Mouse (Mus musculus) erythroblast, embryonic 14.5 days (primary cell): ENCODE measurements around the gene Hfe. TPM values are rescaled to one million over a fixed set of nuclear protein-coding genes. Genes with fewer than 3 reads are reported as not detected.
"Not testable (repeated sequence)": the region's sequence is repeated elsewhere in the genome, so short reads cannot be mapped to it uniquely, and the experiment has no call there.

ENCODE experiments used
- H3K27me3 ChIP-seq: 2 replicates; pipeline ENCODE4 v1.6.1; 2012; ENCODE audit warnings: inconsistent platforms; ENCODE audit not compliant: control insufficient read depth
- H3K36me3 ChIP-seq: 2 replicates; pipeline ENCODE4 v1.6.1; 2012; ENCODE audit warnings: mild to moderate bottlenecking, inconsistent platforms; ENCODE audit not compliant: control insufficient read depth
- H3K4me1 ChIP-seq: 2 replicates; pipeline ENCODE4 v1.6.1; 2012; ENCODE audit warnings: inconsistent platforms; ENCODE audit not compliant: control insufficient read depth
- H3K4me3 ChIP-seq: replicated peaks from 2 replicates; pipeline ENCODE3; 2012; ENCODE audit warnings: moderate library complexity, mild to moderate bottlenecking, inconsistent platforms
- H3K9me3 ChIP-seq: 2 replicates; pipeline ENCODE4 v1.6.1; 2012; ENCODE audit warnings: low read length, inconsistent platforms, mixed read lengths; ENCODE audit not compliant: control insufficient read depth
- GATA1 ChIP-seq: IDR thresholded peaks from 2 replicates; pipeline ENCODE4 v1.6.1; 2012; ENCODE audit warnings: low read length, inconsistent platforms, mixed read lengths
- TAL1 ChIP-seq: IDR thresholded peaks from 3 replicates; pipeline ENCODE4 v1.6.1; 2012; ENCODE audit warnings: low read length, inconsistent platforms, mixed read lengths
- polyA plus RNA-seq: library from polyadenylated mRNA; stranded (reverse); fragments of >175 nt; gene quantifications from 2 replicates; pipeline ENCODE4 v1.2.3, GENCODE M21; 2012

Hfe gene
- polyA plus RNA-seq, 1 experiment: 0.15 TPM

- no peak for TF ChIP-seq GATA1
- TF ChIP-seq TAL1: no peak
- Histone ChIP-seq H3K9me3 (no peaks in the 10 kb centered on the region), H3K4me3 (peak overlapping the region; percentile 71), H3K27me3 (no peaks in the 10 kb centered on the region), H3K36me3 (peaks cover 1% of the 10 kb centered on the region), H3K4me1 (peaks cover 38% of the 10 kb centered on the region)
Observed at GRCm38 (mm10) chr13:23738041-23738440, 27.4 kb upstream of the Hfe start.

DNA sequence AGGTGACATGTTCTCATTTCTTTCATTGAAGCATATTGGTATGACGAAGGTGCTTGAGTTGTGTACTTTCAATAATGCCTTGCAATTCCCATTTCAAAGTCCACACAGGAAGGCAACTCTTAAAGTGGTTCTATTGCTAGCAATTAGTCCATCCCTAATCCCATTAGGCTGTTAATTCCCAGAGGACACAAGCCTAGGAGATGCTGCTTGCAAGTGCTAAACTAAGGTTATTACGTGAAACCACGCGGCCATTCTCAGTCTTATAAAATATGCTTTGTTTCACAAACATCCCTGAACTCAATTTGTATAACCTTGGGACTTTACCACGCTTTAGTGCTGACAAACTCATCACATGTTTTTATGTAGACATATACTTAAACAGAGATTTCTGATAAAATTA is 26.4 kb upstream of the Hfe start:
- Histone ChIP-seq H3K4me1 (peaks cover 31% of the 10 kb centered on the region), H3K36me3 (no peaks in the 10 kb centered on the region; the same call in 1 of the 2 replicates), H3K9me3 (no peaks in the 10 kb centered on the region), H3K27me3 (no peaks in the 10 kb centered on the region), H3K4me3 (no peak overlapping the region)
- TF ChIP-seq TAL1: no peak
- no peak for TF ChIP-seq GATA1

DNA sequence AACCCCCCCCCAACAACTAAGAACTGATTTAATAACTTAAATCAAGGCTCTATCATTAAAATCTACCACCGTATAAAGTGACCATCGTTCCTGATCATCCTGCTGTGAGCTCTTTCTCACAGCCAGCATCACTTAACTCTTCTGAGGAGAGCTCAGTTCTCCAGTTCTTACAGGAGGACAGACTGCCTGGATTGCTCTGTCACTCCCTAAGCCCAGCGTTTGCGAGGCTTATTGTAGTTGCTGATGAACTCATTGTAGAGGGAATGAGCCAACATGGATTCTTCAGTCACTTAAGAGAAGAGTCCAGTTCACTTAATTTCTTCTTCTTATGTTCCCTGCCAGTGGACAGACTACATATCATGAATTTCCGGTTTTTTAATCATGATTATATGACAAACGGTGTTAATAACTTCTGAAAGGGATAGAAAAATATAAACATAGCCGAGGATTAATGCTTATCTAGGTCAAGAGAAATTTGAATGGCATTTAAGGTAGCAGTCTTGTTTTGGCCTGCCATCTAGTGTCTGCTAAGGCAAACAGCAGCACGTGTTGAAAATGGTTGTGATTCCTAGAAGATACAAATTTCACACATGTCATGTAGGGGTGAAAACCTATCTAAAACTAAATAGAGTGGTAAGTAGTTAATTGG is 21.6 kb upstream of the Hfe start:
- Histone ChIP-seq H3K27me3 (no peaks in the 10 kb centered on the region), H3K4me3 (no peak overlapping the region), H3K4me1 (peaks cover 7% of the 10 kb centered on the region), H3K9me3 (no peaks in the 10 kb centered on the region), H3K36me3 (no peaks in the 10 kb centered on the region)
- TF ChIP-seq GATA1 (no peak), TAL1 (no peak)

DNA sequence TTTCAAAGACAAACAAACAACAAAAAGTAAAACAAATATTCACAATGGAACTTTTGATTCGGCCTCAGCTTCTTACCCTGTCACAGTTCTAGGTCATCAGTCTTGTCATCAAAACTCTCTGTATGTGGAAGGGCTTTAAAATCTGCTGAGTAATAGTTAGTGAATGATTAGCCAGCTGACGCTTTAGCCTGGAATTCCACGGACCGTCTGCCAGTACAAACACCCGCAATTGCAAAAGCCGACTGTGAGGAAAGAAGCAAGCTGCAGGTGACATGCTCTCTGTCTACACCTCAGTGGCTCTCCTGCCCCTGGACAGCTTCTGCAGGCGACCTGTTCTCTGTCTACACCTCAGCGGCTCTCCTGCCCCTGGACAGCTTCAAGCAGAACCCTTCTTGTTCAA is 19.8 kb upstream of the Hfe start:
- Histone ChIP-seq H3K4me1 (peaks cover 3% of the 10 kb centered on the region; the same call in 1 of the 2 replicates), H3K9me3 (no peaks in the 10 kb centered on the region), H3K27me3 (no peaks in the 10 kb centered on the region), H3K36me3 (no peaks in the 10 kb centered on the region), H3K4me3 (no peak overlapping the region)
- no peak for TF ChIP-seq TAL1
- TF ChIP-seq GATA1: no peak

- H3K9me3 ChIP-seq: no peaks in the 10 kb centered on the region
- no peaks in the 10 kb centered on the region for H3K27me3 ChIP-seq
- H3K4me1 ChIP-seq: peaks cover 4% of the 10 kb centered on the region; the same call in 1 of the 2 replicates
- H3K36me3 ChIP-seq: no peaks in the 10 kb centered on the region
- TF ChIP-seq TAL1 (no peak), GATA1 (no peak)
- H3K4me3 ChIP-seq: no peak overlapping the region
Observed at GRCm38 (mm10) chr13:23729706-23730105, 19.1 kb upstream of the Hfe start.

DNA sequence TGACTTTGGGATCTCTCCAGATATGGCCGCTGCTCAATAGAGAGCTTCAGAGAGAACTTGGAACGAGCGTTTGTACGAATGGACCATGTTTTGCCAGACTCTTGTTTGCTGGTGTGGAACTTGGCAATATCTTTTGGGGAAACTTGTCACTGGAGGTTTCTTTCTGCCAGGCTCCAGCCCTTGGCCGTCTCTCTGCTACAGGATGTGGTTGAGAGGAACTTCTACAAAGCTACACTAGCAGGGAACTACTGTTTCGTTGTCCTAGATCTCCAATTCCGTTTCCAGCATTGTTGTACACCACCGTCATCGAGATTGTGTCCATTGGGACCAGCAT is 18.5 kb upstream of the Hfe start:
- Histone ChIP-seq H3K4me1 (peaks cover 10% of the 10 kb centered on the region), H3K9me3 (no peaks in the 10 kb centered on the region), H3K36me3 (no peaks in the 10 kb centered on the region), H3K4me3 (no peak overlapping the region), H3K27me3 (no peaks in the 10 kb centered on the region)
- TF ChIP-seq GATA1: no peak
- no peak for TF ChIP-seq TAL1

GRCm38 (mm10) chr13:23728472-23729191 is 18.0 kb upstream of the Hfe start:
- Histone ChIP-seq H3K36me3 (no peaks in the 10 kb centered on the region), H3K9me3 (no peaks in the 10 kb centered on the region), H3K4me3 (no peak overlapping the region), H3K27me3 (no peaks in the 10 kb centered on the region), H3K4me1 (peaks cover 15% of the 10 kb centered on the region)
- TF ChIP-seq GATA1: no peak
- no peak for TF ChIP-seq TAL1

GRCm38 (mm10) chr13:23725213-23725612 is 14.6 kb upstream of the Hfe start:
- Histone ChIP-seq H3K4me3 (no peak overlapping the region), H3K9me3 (no peaks in the 10 kb centered on the region), H3K36me3 (no peaks in the 10 kb centered on the region), H3K27me3 (no peaks in the 10 kb centered on the region), H3K4me1 (peaks cover 22% of the 10 kb centered on the region)
- TF ChIP-seq TAL1 (no peak), GATA1 (no peak)

DNA sequence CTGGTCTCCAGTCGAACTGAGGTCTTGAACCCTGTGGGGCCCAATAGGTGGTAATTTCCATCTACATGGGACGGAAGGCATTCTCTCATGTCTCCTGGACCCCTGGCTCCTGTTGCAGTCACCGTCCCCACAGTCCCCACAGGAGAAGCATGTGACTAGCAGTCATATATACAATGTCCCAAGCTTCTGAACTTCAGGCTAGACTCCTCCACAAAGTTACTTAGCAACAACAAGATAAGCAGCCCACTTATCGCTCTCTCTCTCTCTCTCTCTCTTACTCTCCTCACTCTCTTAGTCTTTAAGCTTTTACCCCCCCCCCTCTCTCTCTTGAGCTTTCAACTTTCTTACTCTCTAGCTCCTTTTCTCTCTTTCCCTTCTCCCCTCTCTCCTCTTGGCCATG is 13.6 kb upstream of the Hfe start:
- Histone ChIP-seq H3K4me3 (no peak overlapping the region), H3K27me3 (no peaks in the 10 kb centered on the region), H3K36me3 (no peaks in the 10 kb centered on the region), H3K9me3 (no peaks in the 10 kb centered on the region), H3K4me1 (peaks cover 22% of the 10 kb centered on the region)
- TF ChIP-seq TAL1 (no peak), GATA1 (no peak)

DNA sequence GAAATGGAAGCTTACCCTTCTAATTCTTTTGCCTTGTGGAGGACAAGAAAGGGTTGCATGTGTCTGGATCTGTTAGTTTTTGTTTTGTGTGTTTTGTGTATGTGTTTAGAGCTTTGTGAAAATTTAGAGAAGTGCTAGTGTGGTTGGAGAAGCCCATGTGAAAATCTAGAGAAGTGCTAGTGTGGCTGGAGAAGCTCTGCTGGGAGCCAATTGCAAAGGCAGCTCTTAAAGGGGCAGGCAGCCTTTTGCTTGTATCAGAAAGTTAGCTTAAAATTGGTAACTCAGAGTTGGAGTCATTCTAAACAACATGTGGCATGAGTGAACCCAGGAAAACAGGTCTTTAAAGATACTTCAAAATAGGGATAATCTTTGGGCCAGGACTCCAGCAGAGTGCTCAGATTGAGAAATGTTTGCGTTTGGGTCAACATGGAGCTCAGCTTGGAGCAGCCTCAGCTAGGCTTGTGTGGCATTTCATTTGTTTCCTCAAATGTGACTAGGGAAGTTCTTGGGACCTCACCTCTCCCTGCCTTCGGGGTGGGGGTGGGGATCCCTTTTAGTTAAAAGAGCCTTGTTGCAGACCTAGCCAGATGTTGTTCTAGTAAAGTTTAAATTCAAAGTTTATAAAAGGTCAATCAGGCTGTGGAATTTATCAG is 7.1 kb upstream of the Hfe start:
- not testable (repeated sequence) for H3K4me3 ChIP-seq, H3K4me1 ChIP-seq, H3K9me3 ChIP-seq, H3K36me3 ChIP-seq, H3K27me3 ChIP-seq
